Mouse (Mus musculus): ENCODE results near the gene Bbs1.
"Not testable (repeated sequence)": the region's sequence is repeated elsewhere in the genome, so short reads cannot be mapped to it uniquely, and the experiment has no call there.

Gene Bbs1

GRCm38 (mm10) chr19:4905979-4906794 is at the start of gene Bbs1:
Gene Bbs1 (minus strand): TSS chr19:4906628.
- peak; percentile 72 for DNase-seq (ENCODE audit: low read depth, low spot score)

- not testable (repeated sequence) for DNase-seq (ENCODE audit: low read depth, low spot score)
Measured at GRCm38 (mm10) chr19:4948641-4949040, 42.2 kb upstream of the Bbs1 start.

- no peak for DNase-seq (ENCODE audit: low read depth, low spot score)
Measured at GRCm38 (mm10) chr19:4945540-4945939, 39.1 kb upstream of the Bbs1 start.

DNA sequence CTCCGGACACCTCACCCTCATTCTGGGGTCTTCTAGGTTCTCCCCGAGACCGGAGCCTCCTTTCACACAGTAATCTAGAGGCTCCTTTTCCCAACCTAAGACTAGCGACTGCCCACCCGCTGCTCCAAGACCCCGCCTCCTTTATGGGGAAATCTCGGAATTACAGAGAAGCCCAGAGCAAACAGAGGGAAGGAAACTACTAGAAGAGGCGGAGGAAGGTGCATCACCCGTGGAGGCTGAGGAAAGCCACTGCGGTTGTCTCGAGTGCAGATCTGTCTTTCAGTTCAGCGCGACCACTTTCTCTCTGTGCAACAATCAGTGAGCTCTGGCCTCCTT is 36.8 kb upstream of the Bbs1 start:
- DNase-seq (ENCODE audit: low read depth, low spot score) = no peak

DNA sequence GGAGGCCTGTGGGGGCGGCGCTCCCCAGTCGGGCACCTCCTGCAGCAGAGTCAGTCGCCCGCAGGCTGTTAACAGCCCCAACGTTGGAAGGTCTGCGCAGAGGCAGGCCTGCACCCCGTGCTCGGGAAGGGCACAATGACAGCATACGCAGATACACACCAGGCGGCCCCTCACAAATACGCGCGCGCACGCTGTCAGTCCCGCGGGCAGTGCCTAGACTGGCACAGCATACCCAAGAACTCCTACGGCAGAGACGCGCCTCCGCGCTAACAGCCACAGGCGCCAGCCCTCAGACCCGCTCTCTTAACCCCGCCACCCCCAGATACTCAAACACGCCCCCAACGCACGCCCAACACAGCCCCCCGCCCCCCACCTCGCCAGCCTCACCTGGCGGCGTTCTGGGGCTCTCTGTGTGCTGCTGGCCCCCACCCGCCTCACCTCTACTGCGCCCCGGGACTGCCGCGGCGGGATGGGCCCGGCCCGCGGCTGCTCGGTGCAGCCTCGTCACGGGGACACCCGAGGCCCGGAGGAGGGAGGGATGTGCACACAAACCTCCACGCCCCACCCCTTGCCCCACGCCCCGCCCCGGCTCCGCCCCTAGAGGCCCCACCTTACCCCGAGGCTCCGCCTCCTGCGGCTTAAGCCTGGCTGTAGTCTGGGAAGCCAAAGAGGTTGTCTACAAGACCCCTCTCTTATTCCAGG is 36.3 kb upstream of the Bbs1 start, which contains the start of gene Peli3:
TSS of gene Peli3 (minus strand) at position 577 of the 702 bp plus-strand sequence.
- DNase-seq (ENCODE audit: low read depth, low spot score) = peak; percentile 65

- no peak for DNase-seq (ENCODE audit: low read depth, low spot score)
Measured at GRCm38 (mm10) chr19:4937444-4938310, 31.2 kb upstream of the Bbs1 start.

- DNase-seq (ENCODE audit: low read depth, low spot score) = no peak
Measured at GRCm38 (mm10) chr19:4936896-4937295, 30.5 kb upstream of the Bbs1 start.

DNA sequence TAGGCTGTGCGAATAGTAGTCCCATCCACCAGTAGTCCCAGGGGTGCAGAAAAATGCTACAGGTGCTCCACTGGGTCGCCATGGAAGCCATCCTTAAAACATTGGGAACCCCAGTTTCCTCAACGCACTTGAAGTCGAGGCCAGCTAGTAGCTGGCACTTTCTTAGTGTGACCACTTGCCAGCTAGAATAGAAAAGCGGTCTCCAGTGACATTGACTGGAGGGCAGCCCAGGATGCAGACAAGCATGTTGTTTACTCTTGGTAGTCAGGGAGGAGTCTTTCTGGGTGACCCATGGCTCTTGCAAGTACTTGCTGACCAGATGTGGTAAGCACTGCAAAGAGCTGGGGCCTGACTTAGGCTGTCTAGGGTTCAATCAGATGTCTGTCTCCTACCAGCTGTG is 22.4 kb upstream of the Bbs1 start:
- DNase-seq (ENCODE audit: low read depth, low spot score) = no peak

- DNase-seq (ENCODE audit: low read depth, low spot score) = peak; percentile 97
Measured at GRCm38 (mm10) chr19:4927904-4928531, 21.6 kb upstream of the Bbs1 start, which contains the start of gene Dpp3. Gene Dpp3 (minus strand): TSS chr19:4928287.

GRCm38 (mm10) chr19:4925121-4925860 is 18.9 kb upstream of the Bbs1 start:
- DNase-seq (ENCODE audit: low read depth, low spot score) = no peak

- no peak for DNase-seq (ENCODE audit: low read depth, low spot score)
Measured at GRCm38 (mm10) chr19:4919652-4920051, 13.2 kb upstream of the Bbs1 start.

- no peak for DNase-seq (ENCODE audit: low read depth, low spot score)
Measured at GRCm38 (mm10) chr19:4916827-4917226, 10.4 kb upstream of the Bbs1 start.

DNA sequence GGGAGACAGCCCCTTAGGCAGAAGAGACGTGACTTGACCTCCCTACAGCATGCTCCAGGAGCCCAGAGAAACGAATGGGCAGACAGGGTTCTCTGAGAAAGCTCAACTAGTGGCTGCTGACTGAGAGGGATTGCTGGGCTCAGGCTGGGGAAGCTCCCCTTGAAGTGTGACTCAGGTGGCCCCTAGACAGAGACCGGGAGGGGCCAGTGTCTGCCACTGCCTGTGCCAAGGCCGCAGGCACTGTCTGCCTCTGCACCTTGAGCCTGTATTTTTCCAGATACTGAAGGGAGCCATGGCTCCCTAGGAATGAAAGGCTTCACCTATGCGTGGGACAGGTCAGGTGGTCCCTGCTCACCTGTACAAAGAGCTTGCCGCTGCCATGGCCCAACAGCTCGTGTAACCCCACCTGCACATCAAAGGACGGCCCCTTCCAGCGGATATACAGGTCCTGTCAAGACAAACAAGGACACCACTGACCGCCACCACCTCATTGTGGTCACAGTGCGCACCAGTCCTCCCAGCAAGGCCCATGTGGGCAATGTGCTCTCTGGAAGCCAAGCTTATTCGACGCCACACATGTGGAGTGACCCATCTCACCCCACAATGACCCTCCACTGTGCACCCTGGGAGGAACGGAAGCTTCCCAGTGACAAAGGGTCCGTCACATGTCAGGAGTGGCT is 9.6 kb upstream of the Bbs1 start:
- no peak for DNase-seq (ENCODE audit: low read depth, low spot score)

DNA sequence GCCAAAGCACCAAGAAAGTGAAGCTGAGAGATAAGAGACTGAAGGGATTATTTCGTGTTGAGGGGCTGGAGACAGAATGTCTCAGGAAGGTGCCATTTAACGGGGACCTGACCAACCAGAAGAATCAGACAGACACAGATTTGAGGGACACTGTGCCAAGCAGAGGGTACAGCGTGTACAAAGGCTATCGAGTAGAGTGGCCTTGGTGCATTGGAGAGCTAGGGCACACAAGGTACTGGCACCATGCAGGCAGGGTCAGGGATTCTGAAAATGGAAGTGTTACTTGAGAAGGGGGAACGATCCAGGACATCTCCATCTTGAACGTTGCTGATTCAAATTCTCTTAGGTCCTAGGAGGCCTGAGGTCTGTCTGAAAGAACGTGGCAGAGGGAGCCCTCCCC is 2.9 kb upstream of the Bbs1 start:
- no peak for DNase-seq (ENCODE audit: low read depth, low spot score)

DNA sequence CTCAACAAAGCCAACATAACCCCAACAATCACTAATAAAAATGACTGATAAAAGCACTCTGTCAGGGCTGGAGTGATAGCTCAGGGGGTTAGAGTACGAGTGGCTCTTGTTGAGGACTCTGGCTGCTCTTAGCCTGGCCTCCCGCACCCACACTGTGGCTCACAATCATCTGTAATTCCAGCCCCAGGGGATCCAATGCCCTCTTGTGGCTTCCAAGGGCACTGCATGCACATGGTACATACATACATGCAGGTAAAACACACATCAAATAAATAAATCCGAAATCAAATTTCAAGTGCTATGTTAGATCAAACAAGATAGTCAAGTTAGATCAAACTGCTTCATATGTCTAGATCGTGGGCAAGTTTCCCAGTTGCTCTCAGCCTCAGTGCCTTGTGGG is 1.7 kb upstream of the Bbs1 start:
- no peak for DNase-seq (ENCODE audit: low read depth, low spot score)

DNA sequence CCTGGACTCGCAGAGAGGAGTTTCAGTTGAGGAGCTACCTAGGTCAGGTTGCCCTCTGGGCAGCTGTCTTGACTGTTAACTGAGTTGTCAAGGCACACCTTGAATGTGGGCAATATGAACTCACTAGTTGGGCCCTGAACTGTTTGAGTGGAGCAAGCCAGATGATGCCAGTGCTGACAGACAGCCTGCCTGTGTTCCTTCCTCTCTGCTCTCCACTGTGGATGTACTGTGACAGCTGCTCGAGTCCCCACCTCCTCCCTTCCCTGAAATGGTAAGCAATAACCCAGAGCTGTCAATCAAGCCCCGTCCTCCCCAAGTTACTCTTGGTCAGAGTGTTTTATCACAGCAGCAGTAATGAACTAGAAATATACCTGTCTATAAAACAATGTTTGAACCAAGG is 6.5 kb downstream of the Bbs1 start:
- DNase-seq (ENCODE audit: low read depth, low spot score) = no peak

DNA sequence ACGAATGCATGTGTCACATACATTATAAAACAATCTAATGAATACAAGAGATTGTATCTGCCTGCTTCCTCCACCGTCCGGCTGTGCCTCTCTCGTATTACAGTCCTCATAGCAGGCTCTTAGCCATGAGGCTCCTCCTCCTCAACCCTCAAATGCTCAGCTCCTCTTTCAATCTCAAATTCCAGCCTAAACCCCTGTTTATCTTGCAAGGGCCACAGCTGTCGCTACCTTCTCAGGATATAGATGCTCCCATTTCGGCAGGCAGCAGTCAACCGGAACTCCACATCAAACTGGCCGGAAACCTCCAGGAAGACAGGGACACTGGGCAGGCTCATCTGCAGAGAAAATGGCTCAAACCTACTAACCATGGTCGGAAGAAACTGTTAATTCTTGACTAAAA is 7.5 kb downstream of the Bbs1 start:
- no peak for DNase-seq (ENCODE audit: low read depth, low spot score)

DNA sequence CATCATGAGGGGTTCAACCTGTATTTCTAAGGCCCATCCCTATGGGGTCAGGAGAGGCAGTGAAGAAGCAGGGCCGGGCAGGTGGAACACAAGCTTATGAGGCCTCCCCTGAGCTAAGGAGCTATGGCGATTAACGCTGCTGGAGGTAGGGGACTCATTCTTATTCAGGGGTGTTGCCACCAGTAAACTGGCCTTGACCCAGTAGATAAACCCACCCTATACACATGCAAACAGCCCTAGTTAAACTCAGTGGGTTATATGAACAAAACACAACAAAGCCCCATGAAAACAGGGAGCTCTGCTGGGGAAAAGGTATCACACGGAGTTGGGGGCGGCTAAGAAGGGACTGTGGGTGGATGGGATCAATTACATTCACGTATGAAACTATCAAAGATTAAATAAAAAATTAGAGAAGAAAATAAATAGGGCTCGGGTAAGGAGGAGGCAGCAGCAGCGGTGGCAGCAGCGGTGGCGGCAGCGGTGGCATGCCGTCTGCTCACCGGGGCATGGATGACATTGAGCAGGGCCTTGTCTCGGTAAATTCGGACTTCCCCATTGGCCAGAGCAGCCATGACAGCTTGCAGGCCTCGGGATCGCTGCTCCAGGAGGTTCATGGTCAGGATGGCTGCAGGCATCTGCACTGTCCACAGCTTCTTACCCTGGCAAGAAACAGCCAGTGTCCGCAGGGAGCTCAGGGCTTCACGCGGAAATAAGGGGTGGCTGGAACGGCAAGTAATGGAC is 9.5 kb downstream of the Bbs1 start:
- no peak for DNase-seq (ENCODE audit: low read depth, low spot score)

GRCm38 (mm10) chr19:4891798-4892197 is 14.6 kb downstream of the Bbs1 start:
- no peak for DNase-seq (ENCODE audit: low read depth, low spot score)

DNA sequence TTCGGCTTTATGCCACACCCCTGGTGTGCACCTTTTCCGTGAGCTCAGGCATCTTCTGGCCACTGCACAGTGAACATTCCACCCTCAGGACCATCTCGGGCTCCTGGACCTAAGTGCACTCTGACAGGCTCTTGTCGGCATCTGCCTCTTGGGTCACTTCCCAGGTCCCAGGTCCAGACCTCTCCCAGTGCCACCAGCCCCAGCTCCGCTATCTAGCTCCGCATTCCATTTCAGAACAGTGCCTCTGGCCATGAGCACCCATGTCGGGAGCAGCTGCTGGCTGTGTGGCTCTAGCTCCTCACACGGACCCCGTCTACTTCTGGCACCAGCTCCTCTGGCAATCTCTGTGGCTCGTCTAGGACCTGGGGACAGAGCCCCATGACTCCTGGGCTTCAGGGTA is 16.6 kb downstream of the Bbs1 start:
- DNase-seq (ENCODE audit: low read depth, low spot score) = no peak

All from embryo, embryonic 11.5 days (tissue).